Mouse (Mus musculus) hindbrain, postnatal 0 days (tissue): ENCODE measurements at regions not wholly inside any gene's neighbourhood (a gene's known extent, or its start where the extent isn't known, plus 50 kb on each side); places are given as distances from the start of the nearest gene placed in this dataset.

ENCODE experiments used
- ATAC-seq: fragments of 200-750 bp; cut with Nextera tagmentation; 2 replicates; pipeline ENCODE4 v1.8.0; 2017; ENCODE audit warnings: mild to moderate bottlenecking, moderate TSS enrichment, moderate library complexity
- DNase-seq: peaks from one replicate; pipeline ENCODE4 v3.0.0-alpha.2; 2015; ENCODE audit warnings: low spot score
- H3K27ac ChIP-seq: fragments of 300-500 bp; sonication (generic); 2 replicates; pipeline ENCODE4 v1.5.1; 2014; ENCODE audit warnings: mild to moderate bottlenecking
- H3K27me3 ChIP-seq: fragments of 300-500 bp; sonication (generic); 2 replicates; pipeline ENCODE4 v1.6.1; 2014; ENCODE audit warnings: low read length, mixed read lengths; ENCODE audit not compliant: insufficient read depth
- H3K36me3 ChIP-seq: fragments of 300-500 bp; sonication (generic); 2 replicates; pipeline ENCODE4 v1.6.1; 2014; ENCODE audit warnings: low read length, mixed read lengths; ENCODE audit not compliant: insufficient read depth
- H3K4me1 ChIP-seq: fragments of 300-500 bp; sonication (generic); 2 replicates; pipeline ENCODE4 v1.6.1; 2014; ENCODE audit warnings: antibody characterized with exemption, low read length, mixed read lengths; ENCODE audit not compliant: insufficient read depth
- H3K4me2 ChIP-seq: fragments of 300-500 bp; sonication (generic); 2 replicates; pipeline ENCODE4 v1.6.1; 2014; ENCODE audit warnings: low read depth, mild to moderate bottlenecking, low read length, moderate library complexity, mixed read lengths
- H3K4me3 ChIP-seq: fragments of 300-500 bp; sonication (generic); 2 replicates; pipeline ENCODE4 v1.5.1; 2014; ENCODE audit warnings: low read length
- H3K9ac ChIP-seq: fragments of 300-500 bp; sonication (generic); replicated peaks from 2 replicates; pipeline ENCODE4 v1.6.1; 2014; ENCODE audit warnings: mild to moderate bottlenecking, low read length, moderate library complexity, mixed read lengths
- H3K9me3 ChIP-seq: fragments of 300-500 bp; sonication (generic); 2 replicates; pipeline ENCODE4 v1.6.1; 2016; ENCODE audit warnings: low read length, mixed read lengths
- CTCF ChIP-seq: IDR thresholded peaks from 2 replicates; pipeline ENCODE4 v1.5.1; 2016; ENCODE audit warnings: antibody characterized with exemption, control low read depth, low read depth
- WGBS: fragments of 180-500 bp; shearing (Covaris S2); extraction: QIAGEN DNeasy Blood & Tissue Kit; methylation state at CpG from one replicate; pipeline ENCODE4 v1.1.7; 2014; 5-methylcytosine and 5-hydroxymethylcytosine counted together

- no peaks in the 10 kb centered on the region for H3K9me3 ChIP-seq
- H3K9ac ChIP-seq, result no peak overlapping the region; the same call in 1 of the 2 replicates
- H3K4me1 ChIP-seq, result no peaks in the 10 kb centered on the region
- ATAC-seq (peak; percentile 66), DNase-seq (peak; percentile 18)
- H3K4me2 ChIP-seq, result peak overlapping the region; percentile 42
- H3K27ac ChIP-seq, result peak overlapping the region; percentile 42; the same call in 1 of the 2 replicates
- no peaks in the 10 kb centered on the region for H3K36me3 ChIP-seq
- no peak for TF ChIP-seq CTCF
- WGBS, result 36% methylated on average over 19 of the region's 19 CpGs
- no peak overlapping the region for H3K4me3 ChIP-seq
- no peaks in the 10 kb centered on the region for H3K27me3 ChIP-seq
Measured at GRCm38 (mm10) chr17:51583984-51584880, 248.9 kb downstream of the Satb1 start.

GRCm38 (mm10) chr17:51583277-51583676 lies 249.8 kb downstream of the Satb1 start:
- DNase-seq (peak; percentile 5), ATAC-seq (no peak)
- Histone ChIP-seq H3K4me3 (no peak overlapping the region), H3K36me3 (no peaks in the 10 kb centered on the region), H3K9me3 (no peaks in the 10 kb centered on the region), H3K27ac (0 out of 2 replicates have a peak overlapping the region, but pooled peaks have one; percentile 7), H3K9ac (no peak overlapping the region), H3K27me3 (no peaks in the 10 kb centered on the region), H3K4me2 (no peak overlapping the region), H3K4me1 (no peaks in the 10 kb centered on the region)
- TF ChIP-seq CTCF, result no peak
- 71% methylated on average over 15 of the region's 15 CpGs for WGBS

DNA sequence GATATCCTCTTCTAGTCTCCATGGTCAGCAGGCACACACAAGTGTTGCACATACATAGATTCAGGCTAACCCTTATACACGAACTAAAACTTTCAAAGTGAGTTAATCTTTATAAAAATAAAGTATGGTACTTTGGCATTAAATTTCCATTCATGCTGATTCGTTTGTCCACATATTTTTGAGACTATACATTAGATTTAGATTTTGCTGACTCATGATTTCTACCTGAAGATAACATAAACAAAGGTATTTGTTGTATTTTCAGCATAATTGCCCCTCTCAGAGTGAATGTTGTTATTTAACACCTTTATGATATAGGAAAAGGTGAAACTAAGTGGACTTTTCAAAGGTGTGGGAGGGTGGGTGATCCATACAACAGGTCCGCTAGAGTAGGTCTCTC lies 277.2 kb downstream of the Satb1 start:
- no peak overlapping the region for H3K4me2 ChIP-seq
- TF ChIP-seq CTCF, result no peak
- WGBS, result 82% methylated on average over 3 of the region's 3 CpGs
- no peaks in the 10 kb centered on the region for H3K36me3 ChIP-seq
- no peak overlapping the region for H3K9ac ChIP-seq
- no peaks in the 10 kb centered on the region for H3K27me3 ChIP-seq
- ATAC-seq (no peak), DNase-seq (no peak)
- no peaks in the 10 kb centered on the region for H3K9me3 ChIP-seq
- H3K4me1 ChIP-seq, result no peaks in the 10 kb centered on the region
- H3K27ac ChIP-seq, result no peak overlapping the region
- no peak overlapping the region for H3K4me3 ChIP-seq

DNA sequence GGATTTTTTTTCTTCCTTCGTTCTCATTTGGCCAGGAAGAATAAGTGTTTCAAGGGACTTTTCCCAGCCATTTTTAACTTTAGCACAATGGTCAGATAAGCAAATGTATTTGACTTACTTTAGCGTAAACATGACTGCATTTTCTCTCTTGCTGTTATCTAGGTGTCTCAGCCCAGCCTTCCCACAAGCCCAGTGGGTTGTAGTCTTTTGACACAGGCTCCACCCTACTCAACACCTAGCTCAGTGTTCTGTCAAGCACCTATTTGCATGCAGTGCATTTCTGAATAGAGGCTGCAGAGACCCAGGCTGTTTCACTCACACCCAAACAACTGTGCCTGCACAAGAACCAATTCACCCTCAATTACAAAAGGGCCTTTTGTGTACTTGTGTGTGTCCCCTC lies 278.6 kb downstream of the Satb1 start:
- H3K9ac ChIP-seq, result no peak overlapping the region

GRCm38 (mm10) chr17:51552277-51553015 lies 280.6 kb downstream of the Satb1 start:
- ATAC-seq, result no peak
- H3K27me3 ChIP-seq, result no peaks in the 10 kb centered on the region
- no peak overlapping the region for H3K4me3 ChIP-seq
- H3K9me3 ChIP-seq, result no peaks in the 10 kb centered on the region
- DNase-seq, result no peak
- H3K27ac ChIP-seq, result no peak overlapping the region
- WGBS, result 93% methylated on average over 5 of the region's 5 CpGs
- H3K36me3 ChIP-seq, result no peaks in the 10 kb centered on the region
- TF ChIP-seq CTCF, result no peak
- H3K9ac ChIP-seq, result no peak overlapping the region
- no peaks in the 10 kb centered on the region for H3K4me1 ChIP-seq
- no peak overlapping the region for H3K4me2 ChIP-seq

More for the DNA sequence above, 278.6 kb downstream of the Satb1 start:
- 93% methylated on average over 2 of the region's 2 CpGs for WGBS
- no peak for TF ChIP-seq CTCF
- H3K4me1 ChIP-seq, result no peaks in the 10 kb centered on the region
- H3K9me3 ChIP-seq, result no peaks in the 10 kb centered on the region
- H3K36me3 ChIP-seq, result no peaks in the 10 kb centered on the region
- no peak overlapping the region for H3K4me2 ChIP-seq
- H3K27ac ChIP-seq, result no peak overlapping the region
- ATAC-seq (no peak), DNase-seq (no peak)
- no peaks in the 10 kb centered on the region for H3K27me3 ChIP-seq
- no peak overlapping the region for H3K4me3 ChIP-seq

GRCm38 (mm10) chr17:51546999-51547398 lies 286.1 kb downstream of the Satb1 start:
- no peaks in the 10 kb centered on the region for H3K9me3 ChIP-seq
- no peak overlapping the region for H3K4me3 ChIP-seq
- no peaks in the 10 kb centered on the region for H3K36me3 ChIP-seq
- WGBS, result 59% methylated on average over 3 of the region's 3 CpGs
- H3K4me1 ChIP-seq, result no peaks in the 10 kb centered on the region
- no peak overlapping the region for H3K9ac ChIP-seq
- TF ChIP-seq CTCF, result no peak
- no peak for ATAC-seq
- H3K4me2 ChIP-seq, result no peak overlapping the region
- H3K27me3 ChIP-seq, result no peaks in the 10 kb centered on the region
- peak; percentile 11 for DNase-seq
- H3K27ac ChIP-seq, result no peak overlapping the region
